Mouse (Mus musculus): Measurements from ENCODE around the gene Sdhaf4. TPM values are rescaled to one million over a fixed set of nuclear protein-coding genes. Genes with fewer than 3 reads are reported as not detected.

The Sdhaf4 gene
- polyA plus RNA-seq (2015; fragmentation: Nextera tagmentation; extraction: Ambion mirVana), result 38.6 and 42.9 TPM in 2 replicates

DNA sequence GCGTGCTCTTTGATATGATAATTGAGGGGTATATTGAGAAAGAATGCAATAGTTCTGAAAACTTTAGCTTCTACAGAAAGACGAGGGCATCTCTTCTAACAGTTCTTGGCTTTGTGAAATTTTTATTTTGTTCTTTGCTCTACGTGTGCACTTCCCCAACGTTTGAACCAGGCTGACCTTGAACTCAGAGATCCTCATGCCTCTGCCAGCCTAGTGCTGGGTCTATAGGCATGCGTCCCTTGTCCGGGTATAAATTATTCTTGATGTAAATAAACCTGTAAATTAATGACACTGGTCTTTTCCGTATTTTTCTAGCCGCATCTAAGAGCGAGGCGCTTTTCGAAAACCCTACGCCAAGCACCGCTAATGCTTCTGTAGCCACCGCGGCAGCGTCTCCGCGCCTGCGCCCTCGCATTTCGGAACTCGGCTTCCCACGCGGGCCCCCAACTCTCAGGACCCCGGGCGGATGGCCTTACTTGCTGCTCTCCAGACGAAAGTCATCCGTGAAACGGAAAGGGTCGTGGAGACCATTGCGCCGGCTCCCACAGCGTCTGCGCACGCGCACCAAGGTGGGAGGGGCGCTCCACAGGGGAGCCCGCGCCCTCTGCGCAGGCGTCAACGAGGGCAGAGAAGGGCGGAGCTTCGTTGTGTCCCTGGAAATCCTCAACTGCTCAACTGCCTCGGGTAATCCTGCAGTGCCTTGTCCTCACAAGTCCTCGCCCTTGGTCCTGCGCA is at the start of gene Sdhaf4:
Gene Sdhaf4, minus strand, starts transcription at position 587 of the 735 bp plus-strand sequence.
- peaks cover 16% of the 10 kb centered on the region for H3K36me3 ChIP-seq
- peak; percentile 99 for ATAC-seq (ENCODE audit: low read depth)
- under 1% methylated on average over 47 of the region's 47 CpGs for WGBS (ENCODE audit: insufficient replicate concordance)

DNA sequence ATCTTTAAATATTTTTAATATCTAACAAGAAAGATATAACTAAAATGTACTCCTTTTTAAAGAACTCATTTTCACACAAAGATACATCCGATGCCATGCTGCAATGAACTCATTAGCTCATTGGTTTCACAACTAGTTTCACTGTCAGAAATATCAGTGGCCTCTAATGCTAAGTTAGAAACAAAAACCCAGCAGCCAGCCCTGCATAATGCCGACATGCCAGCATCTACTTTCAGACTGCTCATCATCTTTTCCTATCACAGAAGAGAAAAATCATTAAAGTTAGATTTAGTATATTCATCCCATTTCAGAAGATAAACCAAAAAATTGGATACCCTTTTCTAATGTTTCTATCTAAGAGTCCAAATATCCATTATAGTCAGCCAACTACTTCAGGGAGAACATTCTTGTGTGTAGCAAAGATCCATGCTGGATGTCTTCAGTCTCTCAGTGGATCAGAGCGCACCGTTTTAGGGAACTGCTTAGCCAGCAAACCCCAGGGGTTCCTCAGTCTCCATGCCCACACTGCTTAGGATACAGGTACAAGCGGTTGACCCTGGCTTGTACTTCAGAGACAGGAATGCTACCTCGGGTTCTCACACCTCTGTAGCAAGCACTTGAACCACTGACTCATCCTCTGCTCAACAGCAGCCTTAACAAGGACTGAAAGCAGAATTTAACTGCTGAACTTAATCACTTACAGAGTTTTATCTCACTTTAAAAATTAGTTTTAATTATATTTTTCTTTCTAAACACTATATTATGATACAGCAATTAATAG is 41.5 kb upstream of the Sdhaf4 start:
- Histone ChIP-seq H3K27me3 (no peaks in the 10 kb centered on the region), H3K4me2 (no peak overlapping the region), H3K36me3 (no peaks in the 10 kb centered on the region), H3K9ac (no peak overlapping the region), H3K4me3 (replicated peaks) (no peak overlapping the region), H3K9me3 (replicated peaks) (no peaks in the 10 kb centered on the region), H3K4me1 (replicated peaks) (no peaks in the 10 kb centered on the region), H3K27ac (no peak overlapping the region)
- no peak for ATAC-seq (ENCODE audit: low read depth)
- DNase-seq, result no peak
- WGBS (ENCODE audit: insufficient replicate concordance), result 69% methylated on average over 6 of the region's 6 CpGs

More for the DNA sequence above, at the start of gene Sdhaf4:
- Histone ChIP-seq H3K9ac (peak within 1 kb of the TSS; percentile 81), H3K27me3 (no peaks in the 10 kb centered on the region), H3K27ac (peak within 1 kb of the TSS; percentile 65), H3K4me1 (replicated peaks) (peaks cover 8% of the 10 kb centered on the region), H3K4me3 (replicated peaks) (peak within 1 kb of the TSS; percentile 73), H3K4me2 (peak within 1 kb of the TSS; percentile 71), H3K9me3 (replicated peaks) (no peaks in the 10 kb centered on the region)
- peak; percentile 86 for DNase-seq

DNA sequence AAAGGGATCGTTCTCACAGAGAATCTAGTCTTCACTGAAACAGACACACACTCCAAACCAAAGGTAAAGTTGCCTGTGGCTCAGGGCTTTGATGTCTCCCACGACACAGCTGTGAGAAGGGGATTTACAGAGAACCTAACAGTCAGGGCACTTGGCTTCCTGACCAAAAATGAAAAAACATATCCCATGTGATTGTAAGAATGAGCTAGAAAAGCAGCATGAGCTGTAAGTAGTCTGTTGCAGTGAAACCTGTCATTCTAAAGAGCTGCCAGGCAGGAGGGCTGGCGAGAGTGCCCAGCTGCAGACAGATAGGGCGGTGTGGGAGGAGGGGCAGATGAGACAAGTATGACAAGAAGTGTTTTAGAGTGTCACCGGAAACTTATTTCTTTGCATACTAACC is 40.2 kb upstream of the Sdhaf4 start:
- H3K4me2 ChIP-seq, result no peak overlapping the region
- H3K27ac ChIP-seq, result no peak overlapping the region
- no peaks in the 10 kb centered on the region for H3K9me3 ChIP-seq (replicated peaks)
- no peak overlapping the region for H3K9ac ChIP-seq
- 64% methylated on average over 5 of the region's 5 CpGs for WGBS (ENCODE audit: insufficient replicate concordance)
- H3K4me3 ChIP-seq (replicated peaks), result no peak overlapping the region
- no peaks in the 10 kb centered on the region for H3K4me1 ChIP-seq (replicated peaks)
- H3K27me3 ChIP-seq, result no peaks in the 10 kb centered on the region
- no peak for ATAC-seq (ENCODE audit: low read depth)
- no peak for DNase-seq
- H3K36me3 ChIP-seq, result no peaks in the 10 kb centered on the region

DNA sequence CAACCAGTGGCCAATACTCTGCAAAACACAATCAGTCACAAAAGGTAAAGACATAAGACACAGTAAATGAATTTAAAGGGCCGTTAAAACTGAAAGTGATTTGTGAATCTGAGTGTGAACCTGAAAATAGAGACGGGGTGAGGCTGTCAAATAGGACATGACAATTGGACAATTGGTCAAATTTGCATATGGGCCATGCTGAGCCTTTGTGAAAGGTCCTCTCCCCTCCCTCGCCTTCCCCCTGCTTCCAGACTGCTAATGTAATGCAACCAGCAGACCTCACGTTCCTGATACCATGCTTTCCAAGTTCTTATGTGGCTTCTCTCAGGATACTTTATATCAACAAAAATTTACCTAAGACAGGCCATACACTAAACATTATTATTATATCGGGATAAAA is 37.6 kb upstream of the Sdhaf4 start:
- H3K9ac ChIP-seq, result no peak overlapping the region
- 59% methylated on average over 5 of the region's 5 CpGs for WGBS (ENCODE audit: insufficient replicate concordance)
- no peak for DNase-seq

DNA sequence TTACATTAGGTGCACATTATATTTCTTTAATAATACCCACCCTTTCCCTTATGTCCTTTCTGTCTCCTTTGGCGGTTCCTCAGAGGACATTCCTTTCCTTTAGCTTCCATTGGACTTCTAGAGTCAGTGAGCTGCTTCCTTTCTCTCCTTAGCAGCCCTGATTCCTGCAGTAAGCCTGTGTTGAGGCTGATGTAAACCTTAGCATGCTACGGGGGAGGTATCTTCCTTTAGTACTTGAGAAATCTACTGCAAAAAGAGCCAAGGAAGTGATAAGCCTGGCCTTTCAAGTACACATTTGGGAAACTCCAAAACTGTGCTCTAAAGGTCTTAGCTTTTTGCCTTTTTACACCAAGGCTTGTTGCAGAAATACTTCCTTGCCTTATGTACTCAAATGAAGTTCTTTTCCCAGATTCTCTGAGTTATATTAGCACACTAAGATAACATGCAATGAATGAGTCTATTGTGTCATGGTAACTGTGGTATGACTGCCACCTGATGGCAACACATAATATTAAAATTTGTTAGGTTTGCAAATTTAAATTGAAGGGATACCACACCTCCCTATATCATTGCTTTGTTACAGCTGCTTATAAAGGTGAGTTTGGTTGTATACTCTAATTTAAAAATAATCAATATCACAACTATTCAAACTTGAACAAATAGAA is 28.4 kb upstream of the Sdhaf4 start:
- no peak overlapping the region for H3K4me2 ChIP-seq
- no peaks in the 10 kb centered on the region for H3K36me3 ChIP-seq
- H3K4me3 ChIP-seq (replicated peaks), result no peak overlapping the region
- no peak for ATAC-seq (ENCODE audit: low read depth)
- no peaks in the 10 kb centered on the region for H3K9me3 ChIP-seq (replicated peaks)
- no peak overlapping the region for H3K27ac ChIP-seq
- 51% methylated on average over 2 of the region's 2 CpGs for WGBS (ENCODE audit: insufficient replicate concordance)
- DNase-seq, result no peak
- H3K9ac ChIP-seq, result no peak overlapping the region
- no peaks in the 10 kb centered on the region for H3K27me3 ChIP-seq
- no peaks in the 10 kb centered on the region for H3K4me1 ChIP-seq (replicated peaks)

More for the DNA sequence above, 37.6 kb upstream of the Sdhaf4 start:
- no peak for ATAC-seq (ENCODE audit: low read depth)
- Histone ChIP-seq H3K27ac (no peak overlapping the region), H3K36me3 (no peaks in the 10 kb centered on the region), H3K9me3 (replicated peaks) (no peaks in the 10 kb centered on the region), H3K4me3 (replicated peaks) (no peak overlapping the region), H3K4me1 (replicated peaks) (no peaks in the 10 kb centered on the region), H3K4me2 (no peak overlapping the region), H3K27me3 (no peaks in the 10 kb centered on the region)

DNA sequence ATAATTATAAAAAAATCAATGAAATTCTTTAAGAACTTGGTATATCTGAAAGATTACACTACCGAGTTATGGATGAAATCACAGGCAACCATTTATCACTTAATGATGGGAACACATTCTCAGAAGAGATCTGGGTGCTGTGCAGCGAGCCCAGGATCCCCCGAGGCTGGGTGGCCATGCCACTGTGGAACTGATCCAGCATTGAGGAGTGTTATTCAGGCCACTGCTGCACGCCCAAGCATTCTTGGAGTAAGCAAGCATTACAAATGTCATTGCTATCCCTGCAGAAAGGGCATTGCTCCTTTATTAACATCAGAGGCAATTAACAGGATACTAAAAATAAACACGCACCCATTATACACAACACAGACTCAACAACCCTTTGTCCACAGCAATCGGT is 5.4 kb upstream of the Sdhaf4 start:
- H3K4me2 ChIP-seq, result no peak overlapping the region
- H3K9ac ChIP-seq, result no peak overlapping the region
- H3K27ac ChIP-seq, result no peak overlapping the region
- H3K9me3 ChIP-seq (replicated peaks), result no peaks in the 10 kb centered on the region
- H3K4me3 ChIP-seq (replicated peaks), result no peak overlapping the region
- no peaks in the 10 kb centered on the region for H3K36me3 ChIP-seq
- 68% methylated on average over 6 of the region's 6 CpGs for WGBS (ENCODE audit: insufficient replicate concordance)
- ATAC-seq (ENCODE audit: low read depth) (no peak), DNase-seq (no peak)
- no peaks in the 10 kb centered on the region for H3K4me1 ChIP-seq (replicated peaks)
- H3K27me3 ChIP-seq, result no peaks in the 10 kb centered on the region

DNA sequence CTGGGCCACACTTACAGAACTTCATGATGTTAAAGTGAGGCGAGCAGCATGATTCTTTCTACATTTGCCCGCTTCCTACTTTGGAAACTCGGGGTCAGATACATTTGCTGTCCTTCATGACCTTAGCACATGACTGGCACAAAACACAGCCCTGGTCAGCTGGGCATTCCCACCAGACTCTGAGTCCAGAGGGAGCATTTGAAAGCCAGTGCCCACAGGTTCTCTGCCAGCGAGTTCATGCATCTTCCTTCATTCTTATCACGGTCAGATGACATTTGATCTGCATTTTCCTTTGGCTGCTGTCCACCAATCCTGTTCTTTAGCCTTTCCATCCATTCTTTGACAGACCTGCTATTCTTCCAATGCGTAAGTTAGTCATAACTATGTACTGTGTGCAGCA is 4.6 kb upstream of the Sdhaf4 start:
- ATAC-seq (ENCODE audit: low read depth) (no peak), DNase-seq (no peak)
- no peak overlapping the region for H3K4me2 ChIP-seq
- H3K4me1 ChIP-seq (replicated peaks), result no peaks in the 10 kb centered on the region
- H3K4me3 ChIP-seq (replicated peaks), result no peak overlapping the region
- no peaks in the 10 kb centered on the region for H3K27me3 ChIP-seq
- 63% methylated on average over 6 of the region's 6 CpGs for WGBS (ENCODE audit: insufficient replicate concordance)
- H3K9me3 ChIP-seq (replicated peaks), result no peaks in the 10 kb centered on the region
- H3K36me3 ChIP-seq, result no peaks in the 10 kb centered on the region
- no peak overlapping the region for H3K27ac ChIP-seq
- H3K9ac ChIP-seq, result no peak overlapping the region

DNA sequence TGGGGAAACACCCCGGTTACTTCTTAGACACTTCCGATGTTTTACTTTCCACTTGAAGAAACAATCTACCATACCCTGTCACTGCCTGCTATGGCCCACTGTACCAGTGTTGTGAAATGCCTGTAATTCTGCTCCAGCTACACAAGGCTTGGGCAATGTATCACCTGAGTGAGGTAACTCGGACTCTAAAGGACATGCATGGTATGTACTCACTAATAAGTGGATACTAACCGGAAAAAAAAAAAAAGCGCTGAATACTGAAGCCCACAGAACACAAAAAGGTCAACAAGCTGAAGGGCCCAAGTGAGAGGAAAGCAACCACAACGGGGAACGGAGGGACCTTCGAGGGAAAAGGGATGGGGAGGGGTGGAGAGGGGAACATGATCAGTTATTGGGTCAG is 2.2 kb upstream of the Sdhaf4 start:
- Histone ChIP-seq H3K36me3 (peaks cover 2% of the 10 kb centered on the region), H3K4me3 (replicated peaks) (no peak overlapping the region), H3K27me3 (no peaks in the 10 kb centered on the region), H3K4me1 (replicated peaks) (peaks cover 8% of the 10 kb centered on the region), H3K9me3 (replicated peaks) (no peaks in the 10 kb centered on the region), H3K9ac (no peak overlapping the region), H3K27ac (no peak overlapping the region), H3K4me2 (no peak overlapping the region)
- DNase-seq (no peak), ATAC-seq (ENCODE audit: low read depth) (no peak)
- 73% methylated on average over 8 of the region's 8 CpGs for WGBS (ENCODE audit: insufficient replicate concordance)

DNA sequence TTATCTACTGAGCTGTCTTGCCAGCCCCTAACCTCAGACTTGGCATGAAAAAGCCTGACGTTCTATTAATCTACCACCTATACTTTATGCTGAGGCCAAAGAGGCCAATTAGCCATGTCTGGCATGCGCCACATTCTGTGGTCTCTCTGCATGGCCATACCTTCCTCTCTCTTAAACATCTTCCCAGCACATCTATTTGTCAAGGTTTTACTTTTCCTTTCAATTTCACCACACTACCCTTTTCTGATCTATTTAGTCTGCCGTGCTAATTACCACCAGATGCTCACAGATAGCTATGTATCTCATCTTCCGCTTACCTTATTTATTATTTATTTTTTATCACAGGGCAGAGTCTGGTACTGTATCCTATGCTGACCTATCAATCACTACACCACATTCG is 6.1 kb downstream of the Sdhaf4 start:
- ATAC-seq (ENCODE audit: low read depth) (no peak), DNase-seq (no peak)
- WGBS (ENCODE audit: insufficient replicate concordance), result 69% methylated on average over 5 of the region's 5 CpGs
- H3K27ac ChIP-seq, result no peak overlapping the region
- no peak overlapping the region for H3K4me2 ChIP-seq
- peaks cover 45% of the 10 kb centered on the region for H3K36me3 ChIP-seq
- H3K9ac ChIP-seq, result no peak overlapping the region
- H3K4me1 ChIP-seq (replicated peaks), result peaks cover 25% of the 10 kb centered on the region
- H3K27me3 ChIP-seq, result no peaks in the 10 kb centered on the region
- no peaks in the 10 kb centered on the region for H3K9me3 ChIP-seq (replicated peaks)
- H3K4me3 ChIP-seq (replicated peaks), result no peak overlapping the region

DNA sequence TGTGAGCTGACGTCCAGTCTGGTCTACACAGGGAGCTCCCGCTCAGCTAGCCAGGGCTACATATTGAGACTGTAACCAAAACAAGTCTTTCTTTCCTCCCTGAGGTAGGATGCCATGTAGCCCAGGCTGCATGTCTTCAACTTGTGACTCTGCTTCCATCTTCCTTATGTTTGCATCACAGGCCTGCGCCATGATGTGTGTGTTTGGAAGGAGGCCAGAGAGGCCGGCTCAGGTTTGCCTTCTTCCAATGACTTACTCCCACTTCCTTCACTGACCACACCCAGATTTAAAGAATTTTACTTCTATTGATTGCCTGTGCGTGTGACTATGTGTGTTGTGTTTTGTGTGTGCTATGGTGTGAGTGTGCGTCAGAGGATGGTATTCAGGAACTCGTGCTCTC is 6.6 kb downstream of the Sdhaf4 start:
- H3K36me3 ChIP-seq, result peaks cover 45% of the 10 kb centered on the region
- H3K4me3 ChIP-seq (replicated peaks), result no peak overlapping the region
- H3K4me1 ChIP-seq (replicated peaks), result peaks cover 20% of the 10 kb centered on the region
- no peaks in the 10 kb centered on the region for H3K9me3 ChIP-seq (replicated peaks)
- H3K27me3 ChIP-seq, result no peaks in the 10 kb centered on the region
- H3K9ac ChIP-seq, result no peak overlapping the region
- no peak overlapping the region for H3K27ac ChIP-seq
- 88% methylated on average over 7 of the region's 7 CpGs for WGBS (ENCODE audit: insufficient replicate concordance)
- DNase-seq (no peak), ATAC-seq (ENCODE audit: low read depth) (no peak)
- no peak overlapping the region for H3K4me2 ChIP-seq

DNA sequence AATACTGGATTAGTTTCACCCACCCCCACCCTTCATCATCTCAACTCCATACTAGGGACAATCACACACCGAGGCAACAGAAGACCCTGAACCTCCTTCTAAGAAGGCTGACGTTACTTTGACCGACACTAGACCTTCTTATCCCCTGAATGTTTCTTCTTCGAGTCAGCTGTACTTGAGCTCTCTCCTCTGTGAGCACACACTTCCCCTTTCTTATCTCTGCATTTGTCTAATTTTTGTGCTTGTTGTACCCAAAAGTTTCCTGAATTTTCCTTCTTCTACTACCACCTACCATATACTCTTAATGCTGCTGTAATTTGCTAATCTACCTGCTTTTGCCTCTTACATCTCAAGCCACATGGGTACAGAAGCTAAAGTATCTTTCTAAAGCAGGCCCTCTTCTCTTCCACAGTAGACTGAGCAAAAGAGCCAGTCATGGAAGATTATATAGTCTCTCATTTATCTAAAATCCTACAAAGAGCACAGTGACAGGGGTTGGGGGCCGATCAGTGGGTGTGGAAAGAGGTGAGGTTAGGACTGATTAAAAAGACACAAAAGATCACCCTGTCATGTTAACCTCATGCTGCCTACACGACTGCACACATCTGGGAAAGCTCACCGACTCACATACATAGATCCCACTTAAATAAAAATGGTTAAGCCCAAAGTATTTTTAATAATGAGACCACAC is 7.2 kb downstream of the Sdhaf4 start:
- no peak overlapping the region for H3K9ac ChIP-seq
- no peak overlapping the region for H3K4me2 ChIP-seq
- H3K4me1 ChIP-seq (replicated peaks), result peaks cover 20% of the 10 kb centered on the region
- H3K9me3 ChIP-seq (replicated peaks), result no peaks in the 10 kb centered on the region
- DNase-seq, result peak; percentile 11
- 33% methylated on average over 7 of the region's 7 CpGs for WGBS (ENCODE audit: insufficient replicate concordance)
- H3K27me3 ChIP-seq, result no peaks in the 10 kb centered on the region
- no peak overlapping the region for H3K4me3 ChIP-seq (replicated peaks)
- peak; percentile 78 for ATAC-seq (ENCODE audit: low read depth)
- H3K36me3 ChIP-seq, result peaks cover 45% of the 10 kb centered on the region
- H3K27ac ChIP-seq, result no peak overlapping the region
